Mouse (Mus musculus) hindbrain, embryonic 15.5 days (tissue): Measurements from ENCODE around the gene 1500009C09Rik. TPM values are rescaled to one million over a fixed set of nuclear protein-coding genes. Genes with fewer than 3 reads are reported as not detected.

ENCODE experiments used
- ATAC-seq: fragments of 200-750 bp; cut with Nextera tagmentation; 2 replicates; pipeline ENCODE4 v1.8.0; 2017; ENCODE audit warnings: low read depth, moderate number of reproducible peaks, moderate TSS enrichment; ENCODE audit not compliant: low FRiP score
- H3K27ac ChIP-seq: fragments of 300-500 bp; sonication (generic); replicated peaks from 2 replicates; pipeline ENCODE4 v1.5.1; 2015; ENCODE audit warnings: mild to moderate bottlenecking, inconsistent platforms
- H3K27me3 ChIP-seq: fragments of 300-500 bp; sonication (generic); 2 replicates; pipeline ENCODE4 v1.6.1; 2015; ENCODE audit warnings: control low read depth, inconsistent platforms
- H3K36me3 ChIP-seq: fragments of 300-500 bp; sonication (generic); 2 replicates; pipeline ENCODE4 v1.6.1; 2015; ENCODE audit warnings: control low read depth, inconsistent platforms
- H3K4me1 ChIP-seq: fragments of 300-500 bp; sonication (generic); replicated peaks from 2 replicates; pipeline ENCODE4 v1.6.1; 2015; ENCODE audit warnings: control low read depth, inconsistent platforms
- H3K4me2 ChIP-seq: fragments of 300-500 bp; sonication (generic); 2 replicates; pipeline ENCODE4 v1.6.1; 2015; ENCODE audit warnings: moderate library complexity, mild to moderate bottlenecking, inconsistent platforms
- H3K4me3 ChIP-seq: fragments of 300-500 bp; sonication (generic); 2 replicates; pipeline ENCODE4 v1.5.1; 2015; ENCODE audit warnings: mild to moderate bottlenecking, inconsistent platforms
- H3K9ac ChIP-seq: fragments of 300-500 bp; sonication (generic); 2 replicates; pipeline ENCODE4 v1.6.1; 2015; ENCODE audit warnings: inconsistent platforms
- H3K9me3 ChIP-seq: fragments of 300-500 bp; sonication (generic); 2 replicates; pipeline ENCODE4 v1.6.1; 2016; ENCODE audit warnings: control low read depth, inconsistent platforms
- WGBS: fragments of 180-500 bp; shearing (Covaris S2); methylation state at CpG from one replicate; pipeline ENCODE4 v1.1.7; 2015; 5-methylcytosine and 5-hydroxymethylcytosine counted together
- polyA plus RNA-seq: library from polyadenylated mRNA; unstranded; fragments of >200 nt; fragmentation: Nextera tagmentation; extraction: Ambion mirVana; gene quantifications from 2 replicates; pipeline ENCODE4 v1.2.1, GENCODE M21; 2015

1500009C09Rik gene
- polyA plus RNA-seq, 1 experiment from 2014 or later = 15.9 TPM

DNA sequence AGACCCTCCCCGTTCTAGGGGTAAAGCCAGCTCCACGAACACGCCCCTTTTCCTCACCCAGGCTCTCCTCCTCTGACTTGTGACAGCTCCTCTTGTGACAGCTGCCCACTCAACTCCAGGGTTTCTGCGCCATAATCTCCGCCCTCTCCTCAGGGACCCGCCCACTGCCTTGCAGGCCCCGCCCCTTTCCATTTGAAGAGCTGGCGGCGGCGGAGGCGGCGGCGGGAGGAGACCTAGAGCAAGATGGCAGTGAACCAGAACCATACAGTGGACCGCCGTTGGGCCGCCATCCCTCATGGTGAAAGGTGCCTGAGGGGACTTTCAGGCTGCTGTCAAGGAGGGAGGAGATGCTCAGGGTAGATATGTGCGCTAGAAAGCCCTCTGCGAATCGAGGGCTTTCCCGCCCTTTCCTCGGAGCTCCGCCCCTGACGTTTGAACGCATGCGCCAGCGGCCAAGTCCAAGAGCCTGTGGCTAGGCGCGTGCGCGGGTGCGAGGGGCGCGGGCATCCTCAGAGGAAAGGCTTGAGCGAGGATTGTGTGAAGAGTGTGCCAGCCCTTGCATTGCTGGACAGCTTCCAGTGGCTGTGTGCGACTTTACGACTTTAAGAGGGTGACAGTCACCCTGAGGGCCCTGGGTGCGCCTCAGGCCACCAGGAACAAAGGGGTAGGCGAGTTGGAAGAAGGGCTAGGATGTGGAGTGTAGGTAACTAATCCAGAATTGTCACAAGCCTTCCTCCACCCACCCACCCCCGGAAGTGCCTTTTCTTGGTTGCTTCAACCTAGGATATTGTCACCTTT lies 46.8 kb downstream of the 1500009C09Rik start, which contains the start of gene Wbp2nl:
Gene Wbp2nl (plus strand): TSS at position 191 of the 798 bp plus-strand sequence.
- H3K36me3 ChIP-seq = no peaks in the 10 kb centered on the region
- H3K4me3 ChIP-seq = no peak within 1 kb of the TSS
- H3K9me3 ChIP-seq = no peaks in the 10 kb centered on the region
- H3K4me1 ChIP-seq = peaks cover 12% of the 10 kb centered on the region
- 64% methylated on average over 39 of the region's 39 CpGs for WGBS
- H3K9ac ChIP-seq = no peak within 1 kb of the TSS
- peak; percentile 55; the same call in 1 of the 2 replicates for ATAC-seq
- peak within 1 kb of the TSS; percentile 14; the same call in 1 of the 2 replicates for H3K4me2 ChIP-seq
- no peak within 1 kb of the TSS for H3K27ac ChIP-seq
- H3K27me3 ChIP-seq = no peaks in the 10 kb centered on the region

DNA sequence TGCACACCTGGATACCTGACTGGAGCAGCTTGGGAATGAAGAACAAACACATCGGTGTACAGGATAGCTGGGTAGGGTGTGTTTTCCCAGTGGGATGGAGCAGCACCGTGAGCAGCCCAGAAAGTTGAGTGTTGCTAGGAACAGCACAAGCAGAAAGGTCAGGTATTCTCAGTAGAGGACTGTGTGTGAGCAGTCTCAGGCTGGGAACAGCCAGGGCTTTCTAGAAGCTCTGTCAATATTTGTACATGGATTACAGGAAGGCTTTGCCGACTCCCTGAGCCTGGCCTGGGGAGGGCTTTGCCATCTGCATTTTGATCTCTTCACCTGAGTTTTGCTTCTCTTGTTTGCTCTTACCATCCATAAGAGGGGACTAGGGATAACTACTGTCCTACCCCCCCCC lies 54.9 kb downstream of the 1500009C09Rik start:
- Histone ChIP-seq H3K9ac (no peak overlapping the region), H3K4me2 (no peak overlapping the region), H3K27ac (no peak overlapping the region), H3K36me3 (no peaks in the 10 kb centered on the region), H3K9me3 (no peaks in the 10 kb centered on the region), H3K4me1 (no peaks in the 10 kb centered on the region), H3K4me3 (no peak overlapping the region), H3K27me3 (no peaks in the 10 kb centered on the region)
- ATAC-seq = no peak
- WGBS = 82% methylated on average over 3 of the region's 3 CpGs

DNA sequence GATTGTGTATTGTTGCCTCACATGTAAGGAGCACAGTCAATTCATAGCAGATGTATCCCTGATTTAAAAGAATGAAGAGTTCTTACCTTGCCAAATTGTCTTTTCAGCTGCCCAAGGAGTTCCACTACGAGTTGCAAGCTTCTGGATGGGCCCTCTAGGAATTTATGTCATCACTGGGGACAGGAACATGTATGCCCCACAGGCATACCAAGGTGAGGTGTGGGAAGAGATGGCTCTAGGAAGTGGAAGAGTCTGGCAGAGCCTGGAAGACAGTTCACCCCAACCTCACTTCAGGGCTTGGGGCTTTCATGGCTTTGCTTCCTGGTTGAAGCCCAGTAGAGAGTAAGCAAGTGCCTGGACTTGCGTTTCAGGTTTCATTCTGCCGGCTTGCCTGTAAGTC lies 56.2 kb downstream of the 1500009C09Rik start:
- H3K27me3 ChIP-seq = no peaks in the 10 kb centered on the region
- H3K4me1 ChIP-seq = no peaks in the 10 kb centered on the region
- no peak overlapping the region for H3K4me3 ChIP-seq
- no peak overlapping the region for H3K27ac ChIP-seq
- H3K36me3 ChIP-seq = no peaks in the 10 kb centered on the region
- H3K9me3 ChIP-seq = no peaks in the 10 kb centered on the region
- no peak overlapping the region for H3K9ac ChIP-seq
- 92% methylated on average over 3 of the region's 3 CpGs for WGBS
- no peak overlapping the region for H3K4me2 ChIP-seq
- no peak for ATAC-seq

Other genes with a start within 250 kb of the 1500009C09Rik start
- gene Desi1, start 218.5 kb upstream of the 1500009C09Rik start, polyA plus RNA-seq = 52.6 and 55.1 TPM in 2 replicates
- 237 and 238 TPM in 2 replicates for gene Snu13, start 204.8 kb upstream of the 1500009C09Rik start, polyA plus RNA-seq
- gene 4930407I10Rik, start 193.2 kb upstream of the 1500009C09Rik start, polyA plus RNA-seq = not detected in 2 replicates
- 0.08 and 0.09 TPM in 2 replicates for gene Mei1, start 182.4 kb upstream of the 1500009C09Rik start, polyA plus RNA-seq
- 11.6 and 12.0 TPM in 2 replicates for gene Ccdc134, start 124.5 kb upstream of the 1500009C09Rik start, polyA plus RNA-seq
- 204 and 209 TPM in 2 replicates for gene Srebf2, start 105.2 kb upstream of the 1500009C09Rik start, polyA plus RNA-seq
- gene Shisa8, start 39.6 kb upstream of the 1500009C09Rik start, polyA plus RNA-seq = 2.9 and 4.6 TPM in 2 replicates
- 0.37 and 0.69 TPM in 2 replicates for gene Tnfrsf13c, start 28.0 kb upstream of the 1500009C09Rik start, polyA plus RNA-seq
- gene Cenpm, start 7.6 kb upstream of the 1500009C09Rik start, polyA plus RNA-seq = 24.0 and 25.4 TPM in 2 replicates
- gene Sept3, start 22.5 kb downstream of the 1500009C09Rik start, polyA plus RNA-seq = 374 and 408 TPM in 2 replicates
- gene Wbp2nl, start 46.6 kb downstream of the 1500009C09Rik start, polyA plus RNA-seq = 0.10 and 0.29 TPM in 2 replicates
- gene Naga, start 86.5 kb downstream of the 1500009C09Rik start, polyA plus RNA-seq = 27.9 and 29.5 TPM in 2 replicates
- gene Pheta2, start 86.5 kb downstream of the 1500009C09Rik start, polyA plus RNA-seq = 1.9 and 2.0 TPM in 2 replicates
- 367 and 377 TPM in 2 replicates for gene Smdt1, start 86.6 kb downstream of the 1500009C09Rik start, polyA plus RNA-seq
- 352 and 391 TPM in 2 replicates for gene Ndufa6, start 101.9 kb downstream of the 1500009C09Rik start, polyA plus RNA-seq
- 2.5 and 2.6 TPM in 2 replicates for gene Cyp2d22, start 127.9 kb downstream of the 1500009C09Rik start, polyA plus RNA-seq
- not detected in 2 replicates for gene Cyp2d11, start 141.6 kb downstream of the 1500009C09Rik start, polyA plus RNA-seq
- 0.25 TPM in 1 of 2 replicates, not detected in the other for gene Cyp2d10, start 154.8 kb downstream of the 1500009C09Rik start, polyA plus RNA-seq
- gene Cyp2d9, start 181.0 kb downstream of the 1500009C09Rik start, polyA plus RNA-seq = not detected in 2 replicates